Mouse (Mus musculus) common myeloid progenitor, adult 5-6 weeks (primary cell): ENCODE results near the gene Ntng1. TPM values are rescaled to one million over a fixed set of nuclear protein-coding genes. Genes with fewer than 3 reads are reported as not detected.
A peak's percentile ranks its signal among the peaks of the same experiment; 100 is the strongest.

ENCODE experiments used
- ATAC-seq: replicated peaks from 2 replicates; pipeline ENCODE4 v1.8.0; 2016; ENCODE audit warnings: low read depth, mild to moderate bottlenecking, moderate TSS enrichment, inconsistent platforms; ENCODE audit not compliant: poor library complexity, severe bottlenecking
- total RNA-seq: library from RNA; stranded (forward); fragments of 200-1000, 187-1606 nt; gene quantifications from 2 replicates; pipeline ENCODE4 v1.2.3, GENCODE M21; 2017

Ntng1 gene
- total RNA-seq: not detected in 2 replicates

- peak; percentile 57 for ATAC-seq
These were observed at the start of gene Ntng1 for GRCm38 (mm10) chr3:110143206-110144061. TSS of gene Ntng1 (minus strand) at chr3:110144011.

- no peak for ATAC-seq
These were observed 43.7 kb upstream of the Ntng1 start for GRCm38 (mm10) chr3:110187401-110187948.

GRCm38 (mm10) chr3:110149089-110149488 is 5.3 kb upstream of the Ntng1 start:
- no peak for ATAC-seq

DNA sequence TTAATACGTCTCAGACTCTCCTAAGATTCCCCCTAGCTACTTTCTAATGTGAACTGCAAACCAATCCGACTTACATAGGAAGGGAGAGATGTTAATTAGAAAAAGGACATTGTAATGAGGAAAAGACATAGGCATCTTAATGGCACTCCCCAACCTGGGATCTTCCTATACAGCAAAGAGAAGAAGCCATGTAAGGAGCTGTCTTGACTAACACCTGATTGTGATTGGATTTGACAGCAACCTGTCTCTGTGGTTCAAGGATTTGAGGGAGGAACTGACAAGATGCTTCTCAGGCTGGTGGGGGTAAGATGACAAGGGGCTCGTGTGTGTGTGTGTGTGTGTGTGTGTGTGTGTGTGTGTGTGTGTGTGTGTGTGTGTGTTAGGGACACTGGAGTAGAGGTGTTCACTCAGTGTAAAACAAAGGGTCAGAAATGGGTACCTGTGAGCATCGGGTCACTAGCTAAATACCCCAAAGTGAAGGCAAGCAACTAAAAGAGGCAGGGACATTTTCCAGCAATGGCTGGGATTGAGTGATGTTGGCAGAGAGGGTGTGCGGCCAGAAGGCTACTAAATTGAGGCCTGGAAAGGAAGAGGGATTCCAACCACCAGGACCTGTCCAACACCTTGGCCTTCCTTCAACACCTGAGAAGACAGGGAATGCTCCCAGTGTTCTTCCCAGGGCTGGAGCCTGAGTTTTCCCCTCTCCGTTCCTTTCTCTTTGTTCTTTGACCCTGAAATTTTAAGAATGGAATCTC is 667 bp upstream of the Ntng1 start:
- no peak for ATAC-seq

DNA sequence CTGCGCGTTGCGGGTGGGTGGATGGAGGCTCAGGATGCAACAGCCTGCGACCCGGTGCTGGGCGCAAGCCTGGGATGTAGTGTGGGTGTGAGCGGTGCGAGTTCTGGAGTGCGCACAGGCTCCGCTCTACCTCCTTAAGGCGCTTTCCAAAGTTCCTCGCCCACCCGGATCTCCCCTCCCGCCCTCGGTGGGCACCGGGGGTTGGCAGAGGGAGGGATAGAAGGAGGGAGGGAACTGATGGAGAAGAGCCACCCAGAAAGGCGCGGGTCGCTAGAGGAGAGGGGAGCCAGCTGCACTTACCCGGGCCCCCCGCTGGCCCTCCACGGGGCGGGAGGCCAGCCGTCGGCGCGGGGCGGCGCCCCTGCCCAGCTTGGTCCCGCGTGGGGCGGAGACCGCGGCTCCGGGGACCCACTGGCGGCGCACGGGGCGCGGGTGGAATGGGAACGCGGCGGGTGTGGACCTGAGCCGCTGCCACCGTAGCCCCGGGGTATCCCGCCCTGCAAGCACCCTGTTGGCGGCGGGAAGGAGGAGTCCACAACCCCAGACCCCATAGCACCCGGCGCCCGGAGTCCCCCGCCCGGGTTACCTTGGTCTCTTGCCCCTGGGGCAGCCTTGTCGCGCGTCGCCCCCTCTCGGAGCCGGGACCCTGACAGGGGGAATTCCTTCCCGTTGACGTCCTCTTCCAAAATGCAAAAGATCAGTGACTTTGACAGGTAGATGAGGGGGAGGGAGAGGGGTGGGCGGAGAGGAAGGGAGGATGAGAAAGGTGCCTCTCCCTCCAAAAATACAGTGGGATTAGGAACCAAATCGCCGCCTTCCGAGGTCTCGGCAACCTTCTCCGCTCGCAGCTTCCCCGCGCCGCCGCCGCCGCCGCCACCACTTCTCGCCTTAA is 1.3 kb downstream of the Ntng1 start:
- ATAC-seq: peak; percentile 27; the same call in 1 of the 2 replicates

- ATAC-seq: peak; percentile 71
These were observed 2.2 kb downstream of the Ntng1 start for GRCm38 (mm10) chr3:110141351-110142302.

GRCm38 (mm10) chr3:110136115-110136514 is 7.7 kb downstream of the Ntng1 start:
- no peak for ATAC-seq

DNA sequence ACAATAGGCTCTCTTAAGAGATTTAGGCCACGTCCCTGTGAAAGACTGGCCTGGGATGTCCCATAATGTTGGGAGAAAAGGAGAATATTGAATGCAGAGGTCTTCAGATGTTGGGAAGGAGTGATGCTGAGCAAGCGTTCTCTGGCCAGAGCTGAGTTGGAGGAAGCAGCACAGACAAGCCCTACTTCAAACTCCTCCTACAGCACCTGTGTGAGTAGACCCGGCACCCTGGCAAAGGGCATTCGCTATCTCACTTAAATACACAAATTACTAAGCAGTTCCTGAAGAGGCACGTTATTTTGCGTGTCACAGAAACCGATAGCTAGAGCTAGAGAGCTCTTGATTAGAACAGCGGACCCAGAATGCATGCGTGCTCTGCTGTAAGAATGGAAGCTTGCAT is 10.7 kb downstream of the Ntng1 start:
- ATAC-seq: no peak

GRCm38 (mm10) chr3:110132289-110132688 is 11.5 kb downstream of the Ntng1 start:
- ATAC-seq: no peak

DNA sequence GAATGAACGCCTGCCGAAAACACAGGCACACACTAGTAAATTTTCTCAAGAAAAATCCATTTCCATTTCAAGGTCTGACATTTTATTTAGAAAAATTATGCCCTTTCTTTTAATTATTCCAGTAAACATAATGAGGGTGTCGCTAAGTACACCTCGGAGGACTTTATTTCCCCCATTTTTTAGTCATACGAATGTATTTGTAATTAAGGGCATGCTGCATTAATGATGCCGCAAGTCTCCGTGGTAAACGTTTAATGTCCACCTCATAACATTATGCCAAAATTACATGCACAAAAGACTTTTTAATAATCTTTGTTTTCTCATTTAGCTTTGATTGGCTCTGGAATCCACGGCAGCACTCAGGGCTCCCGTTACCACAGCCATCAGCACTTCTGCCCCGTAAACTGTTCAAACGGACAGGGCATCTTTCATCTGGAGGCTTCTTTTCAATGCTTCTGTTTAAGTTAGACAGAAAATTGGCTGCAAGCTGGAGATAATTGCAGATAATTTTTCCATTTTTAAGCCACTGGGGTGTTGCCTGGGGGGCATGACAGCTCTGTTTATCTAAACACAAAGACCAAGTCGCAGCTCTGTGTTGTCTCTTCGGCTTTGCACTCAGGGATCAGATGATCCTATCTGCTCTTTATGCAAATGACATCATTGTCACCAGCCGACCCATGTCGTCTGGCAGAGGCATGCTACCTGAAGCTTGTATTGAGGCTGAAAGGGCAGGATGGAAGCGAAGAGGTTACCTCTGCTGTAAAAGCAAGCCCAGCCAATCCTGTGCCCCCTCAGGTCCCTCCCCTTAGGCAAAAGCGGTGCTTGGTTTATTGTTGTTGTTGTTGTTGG is 12.5 kb downstream of the Ntng1 start:
- no peak for ATAC-seq

- ATAC-seq: 0 out of 2 replicates have a peak, but pooled peaks have one; percentile 32
These were observed 14.2 kb downstream of the Ntng1 start for GRCm38 (mm10) chr3:110129607-110130006.

DNA sequence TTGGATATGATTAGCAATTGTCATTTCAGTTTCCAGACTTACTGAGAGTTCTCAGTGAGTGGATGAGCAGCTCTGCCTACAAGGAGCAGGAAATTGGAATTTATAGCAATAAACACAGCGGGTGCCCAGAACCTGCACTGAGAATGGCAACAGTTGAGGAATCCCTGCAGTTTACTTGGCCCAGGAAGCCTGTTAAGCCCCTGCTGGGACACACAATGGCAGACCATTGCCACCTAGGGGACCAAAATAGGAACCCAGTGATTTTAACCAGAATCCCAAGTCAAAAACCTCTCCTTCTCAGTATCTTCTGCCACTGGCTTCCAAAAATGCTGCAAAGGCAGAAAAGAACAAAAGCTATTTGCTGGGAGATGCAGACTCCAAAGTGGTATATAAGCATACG is 37.8 kb downstream of the Ntng1 start:
- ATAC-seq: no peak

GRCm38 (mm10) chr3:110094407-110094806 is 49.4 kb downstream of the Ntng1 start:
- no peak for ATAC-seq

- no peak for ATAC-seq
These were observed 49.8 kb downstream of the Ntng1 start for GRCm38 (mm10) chr3:110094003-110094402.

DNA sequence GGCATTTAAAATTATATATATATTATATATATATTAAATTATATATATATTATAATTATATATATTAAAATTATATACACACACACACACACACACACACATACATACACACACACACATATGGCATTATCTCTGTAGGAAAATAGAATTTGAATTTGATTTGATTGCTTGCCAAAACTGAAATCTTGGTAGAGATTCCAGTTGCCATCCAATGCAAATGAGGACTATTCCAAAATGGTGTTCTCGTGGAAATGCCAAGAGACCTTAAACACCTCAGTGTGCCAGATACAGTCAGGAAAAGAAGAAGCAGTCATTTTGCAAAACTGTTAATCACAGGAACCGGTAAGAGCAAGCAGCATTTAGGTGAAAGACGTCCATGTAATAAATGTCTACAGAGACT is 51.3 kb downstream of the Ntng1 start:
- no peak for ATAC-seq

DNA sequence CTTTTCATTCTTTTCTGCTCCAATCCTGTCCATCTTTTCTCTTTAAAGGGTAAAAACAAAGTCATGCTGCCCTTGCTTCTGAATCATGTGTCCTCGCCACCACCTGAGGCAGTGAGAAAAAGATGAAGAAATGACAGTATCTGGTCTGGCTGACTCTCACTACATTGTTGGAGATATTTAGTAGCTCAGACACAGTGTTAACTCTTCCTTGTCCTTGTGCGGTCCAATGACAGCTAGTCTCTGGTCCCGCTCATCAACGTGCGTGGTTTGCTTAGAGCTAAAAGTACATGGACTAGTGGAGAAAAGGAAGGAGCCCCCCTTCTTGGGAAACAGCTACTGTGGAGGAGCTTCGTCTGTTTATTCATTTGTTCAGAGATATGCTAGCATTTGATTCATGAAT is 56.6 kb downstream of the Ntng1 start:
- ATAC-seq: no peak

DNA sequence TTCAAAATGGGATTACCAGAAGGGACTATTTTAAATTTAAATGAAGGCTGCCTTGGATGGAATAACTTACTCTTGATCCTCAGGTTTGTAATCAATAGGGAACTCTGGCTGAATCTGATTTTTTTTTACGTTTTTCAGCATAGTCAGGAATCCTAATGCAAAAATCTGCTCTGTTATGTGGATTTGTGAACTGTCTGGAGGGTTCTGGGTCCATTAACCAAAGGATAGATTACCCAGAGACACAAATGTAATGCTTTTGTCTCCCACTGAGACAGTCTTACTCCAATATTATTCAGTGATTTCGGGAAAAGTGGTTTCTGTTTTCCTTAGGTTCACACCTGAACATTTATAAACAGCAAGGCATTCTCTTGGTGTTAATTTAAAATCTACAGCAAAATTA is 58.5 kb downstream of the Ntng1 start:
- ATAC-seq: no peak

- ATAC-seq: no peak
These were observed 79.0 kb downstream of the Ntng1 start for GRCm38 (mm10) chr3:110064709-110065256.
